Mouse (Mus musculus): ENCODE results near the gene Map3k12.

Gene Map3k12

GRCm38 (mm10) chr15:102516728-102517404, at the start of gene Map3k12:
Gene Map3k12, minus strand, starts transcription at chr15:102517064.
- DNase-seq (ENCODE audit: low spot score) = peak; percentile 58

DNA sequence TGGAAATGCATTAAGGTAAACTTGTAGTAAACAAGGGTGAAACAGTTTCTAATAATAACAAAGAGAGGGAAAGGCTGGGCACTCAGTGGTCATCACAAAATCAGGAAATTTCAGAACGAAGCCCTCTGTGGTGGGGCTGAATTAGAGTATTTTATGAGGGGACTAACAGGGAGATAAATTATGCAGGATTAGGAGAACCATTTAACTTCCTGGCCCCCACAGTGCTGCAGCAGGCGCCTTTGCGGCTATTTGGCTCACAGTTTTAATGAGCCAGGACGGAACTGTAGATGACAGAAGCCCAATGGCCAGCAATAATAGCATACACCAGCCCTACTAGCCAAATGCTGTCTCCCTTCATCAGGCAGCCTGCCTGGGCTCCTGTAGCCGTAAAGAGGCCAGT, 46.8 kb upstream of the Map3k12 start:
- no peak for DNase-seq (ENCODE audit: low spot score)

- DNase-seq (ENCODE audit: low spot score) = no peak
Measured at GRCm38 (mm10) chr15:102563061-102563460, 46.2 kb upstream of the Map3k12 start.

- no peak for DNase-seq (ENCODE audit: low spot score)
Measured at GRCm38 (mm10) chr15:102562491-102562890, 45.6 kb upstream of the Map3k12 start.

GRCm38 (mm10) chr15:102557580-102557979, 40.7 kb upstream of the Map3k12 start:
- DNase-seq (ENCODE audit: low spot score) = no peak

- DNase-seq (ENCODE audit: low spot score) = no peak
Measured at GRCm38 (mm10) chr15:102555581-102555980, 38.7 kb upstream of the Map3k12 start.

DNA sequence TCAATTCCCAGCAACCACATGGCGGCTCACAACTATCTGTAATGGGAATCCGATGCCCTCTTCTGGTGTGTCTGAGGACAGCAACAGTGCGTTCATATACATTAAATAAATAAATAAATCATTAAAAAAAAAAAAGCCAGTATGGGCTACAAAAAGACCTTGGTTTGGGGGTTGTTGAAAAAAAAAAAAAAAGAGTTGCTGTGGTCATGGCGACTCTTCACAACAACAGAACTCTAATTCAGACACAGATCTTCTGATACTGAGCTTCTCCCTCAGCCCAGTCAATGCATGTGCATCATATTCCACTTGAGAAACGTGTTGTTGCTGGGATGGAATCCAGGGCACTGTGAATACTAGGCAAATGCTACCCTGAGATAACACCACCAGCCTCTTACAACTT, 35.7 kb upstream of the Map3k12 start:
- no peak for DNase-seq (ENCODE audit: low spot score)

- no peak for DNase-seq (ENCODE audit: low spot score)
Measured at GRCm38 (mm10) chr15:102547478-102547877, 30.6 kb upstream of the Map3k12 start.

- DNase-seq (ENCODE audit: low spot score) = no peak
Measured at GRCm38 (mm10) chr15:102546677-102547427, 30.0 kb upstream of the Map3k12 start.

DNA sequence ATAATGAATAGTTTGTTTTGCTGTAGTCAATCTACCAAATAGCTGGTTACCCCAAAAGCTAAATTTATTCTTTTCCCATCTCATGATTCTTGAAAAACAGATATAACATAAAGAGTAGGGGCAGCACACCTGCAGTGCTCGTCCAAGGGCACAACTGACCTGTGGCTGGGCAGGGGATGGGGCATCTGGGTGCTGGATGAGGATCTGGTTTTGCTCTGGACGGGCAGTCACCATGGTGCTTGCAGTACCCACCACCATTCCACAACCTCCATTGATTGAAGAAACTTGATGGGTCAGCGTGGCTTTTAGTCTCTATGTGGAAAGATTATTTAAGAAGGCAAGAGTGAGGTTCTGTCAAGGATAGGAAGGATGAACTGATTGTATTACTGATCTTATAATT, 29.4 kb upstream of the Map3k12 start:
- DNase-seq (ENCODE audit: low spot score) = no peak

DNA sequence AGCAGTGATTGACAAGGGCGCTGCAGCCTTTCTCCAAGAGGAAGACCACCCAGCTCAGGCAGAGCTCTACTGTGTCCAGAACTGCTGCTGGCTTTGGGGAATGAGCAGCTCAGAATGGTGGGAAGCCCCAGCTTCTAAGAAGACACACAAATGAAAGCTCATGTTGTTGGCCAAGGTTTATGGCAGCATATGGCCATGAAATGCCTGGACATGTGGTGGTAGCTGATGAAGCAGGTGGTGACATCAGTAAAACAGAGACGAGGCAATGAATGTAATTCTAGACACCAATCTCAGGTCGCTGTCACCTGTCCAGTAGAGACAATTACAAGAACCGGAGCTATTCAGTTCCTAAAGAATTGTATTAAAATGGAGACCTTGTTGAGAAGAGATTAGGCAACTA, 27.9 kb upstream of the Map3k12 start:
- DNase-seq (ENCODE audit: low spot score) = no peak

GRCm38 (mm10) chr15:102533926-102534325, 17.1 kb upstream of the Map3k12 start:
- DNase-seq (ENCODE audit: low spot score) = no peak

DNA sequence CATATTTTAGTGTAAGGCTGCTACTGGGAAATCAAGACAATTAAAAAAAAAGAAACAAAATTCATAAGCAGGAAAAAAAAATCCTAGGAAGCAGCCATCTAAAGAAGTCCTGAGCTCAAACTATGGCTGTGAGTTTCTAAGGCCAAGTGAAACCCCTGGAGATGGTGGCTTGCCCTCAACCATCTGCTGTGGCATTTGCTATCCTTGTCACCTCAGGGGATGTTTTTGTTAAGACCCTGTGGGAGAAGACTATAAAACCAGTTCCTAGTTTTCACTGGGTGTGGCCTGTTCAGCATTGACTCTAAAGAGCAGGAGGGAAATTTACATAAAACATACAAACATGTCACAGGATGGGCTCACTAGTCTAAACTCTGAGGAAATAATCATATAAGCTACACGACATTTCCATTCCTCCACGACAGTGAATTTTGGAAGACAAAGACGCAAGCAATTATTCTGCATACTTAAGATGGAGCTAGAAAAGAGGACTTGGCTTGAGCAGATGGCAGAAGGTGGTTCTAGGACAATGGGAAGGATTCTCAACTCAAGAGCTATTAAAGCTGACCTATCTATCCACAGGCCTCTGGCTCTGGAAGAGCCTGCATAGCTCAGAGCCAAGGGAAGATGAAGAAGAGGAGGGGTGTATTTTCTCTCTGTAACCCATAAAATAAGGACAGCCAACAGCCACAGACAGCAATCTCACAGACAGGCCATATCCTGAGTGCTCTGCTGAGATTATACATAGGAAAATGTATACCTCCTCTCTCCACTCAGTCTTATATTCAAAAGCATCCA, 15.4 kb upstream of the Map3k12 start:
- no peak for DNase-seq (ENCODE audit: low spot score)

GRCm38 (mm10) chr15:102531586-102531985, 14.7 kb upstream of the Map3k12 start:
- DNase-seq (ENCODE audit: low spot score) = no peak

GRCm38 (mm10) chr15:102530566-102530965, 13.7 kb upstream of the Map3k12 start:
- no peak for DNase-seq (ENCODE audit: low spot score)

DNA sequence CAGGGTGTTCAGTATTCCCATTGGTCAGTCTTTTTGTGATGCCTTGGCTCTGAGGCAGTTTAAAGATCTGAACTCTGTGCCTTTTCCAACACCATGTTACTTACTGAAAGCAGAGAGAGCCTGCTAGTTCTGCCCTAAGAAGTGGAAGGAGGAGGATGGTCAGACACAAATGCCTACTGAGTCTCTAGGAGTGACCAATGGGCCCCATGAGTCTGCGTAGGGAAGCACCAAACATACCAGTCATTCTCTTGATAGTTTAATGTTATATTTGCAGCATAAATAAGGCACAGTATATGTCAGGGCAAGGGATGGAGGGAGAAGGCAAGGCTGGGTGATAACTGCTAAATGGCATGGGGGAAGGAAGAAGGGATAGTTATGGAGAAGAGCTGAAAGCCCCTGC, 11.5 kb upstream of the Map3k12 start:
- no peak for DNase-seq (ENCODE audit: low spot score)

- no peak for DNase-seq (ENCODE audit: low spot score)
Measured at GRCm38 (mm10) chr15:102527936-102528335, 11.1 kb upstream of the Map3k12 start.

- DNase-seq (ENCODE audit: low spot score) = no peak
Measured at GRCm38 (mm10) chr15:102526111-102527002, 9.5 kb upstream of the Map3k12 start.

GRCm38 (mm10) chr15:102524892-102525485, 8.1 kb upstream of the Map3k12 start, which contains the start of gene Npff:
Gene Npff, minus strand, starts transcription at chr15:102524942.
- peak; percentile 71 for DNase-seq (ENCODE audit: low spot score)

- DNase-seq (ENCODE audit: low spot score) = no peak
Measured at GRCm38 (mm10) chr15:102521480-102521879, 4.6 kb upstream of the Map3k12 start.

DNA sequence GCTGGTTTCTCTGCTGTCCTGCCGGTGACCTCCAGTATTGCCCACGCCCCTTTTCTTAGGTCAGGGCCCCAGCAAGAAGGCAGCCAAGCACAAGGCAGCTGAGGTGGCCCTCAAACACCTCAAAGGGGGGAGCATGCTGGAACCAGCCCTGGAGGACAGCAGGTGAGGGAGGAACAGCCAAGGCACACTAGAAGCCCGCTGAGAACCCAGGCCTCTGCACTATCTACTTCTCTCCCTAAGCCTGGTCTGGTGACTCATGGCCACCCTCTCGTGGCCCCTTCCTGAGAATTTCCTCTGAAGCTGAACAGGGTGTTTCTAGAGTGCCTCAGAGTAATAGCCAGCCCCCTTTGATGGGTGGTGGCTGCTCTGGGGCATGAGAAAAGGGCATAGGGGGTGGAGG, 3.6 kb upstream of the Map3k12 start:
- DNase-seq (ENCODE audit: low spot score) = no peak
